Mouse (Mus musculus): ENCODE results near the gene Rai1. TPM values are rescaled to one million over a fixed set of nuclear protein-coding genes. Genes with fewer than 3 reads are reported as not detected.

Gene Rai1
- polyA plus RNA-seq, 1 experiment from 2014 or later = 31.0 TPM

DNA sequence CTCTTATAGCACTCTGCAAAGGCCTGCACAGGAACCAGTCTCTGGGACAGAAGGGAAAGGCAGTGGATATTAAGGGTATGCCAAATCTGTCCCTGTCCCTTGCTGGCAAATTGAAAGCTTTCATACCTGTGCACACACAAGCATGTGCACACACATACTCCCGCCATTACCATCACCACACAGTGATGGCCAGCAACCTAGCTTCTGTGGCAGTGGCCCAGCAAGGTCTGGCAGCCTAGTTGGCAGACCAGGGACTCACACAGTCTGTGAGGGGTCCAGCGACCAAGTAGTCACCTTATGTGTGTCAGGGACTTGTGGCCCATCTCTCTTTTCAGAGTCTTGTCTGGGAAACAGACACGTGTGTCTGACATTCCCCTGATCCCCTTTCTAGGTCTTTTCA, 106.3 kb downstream of the Rai1 start:
- Histone ChIP-seq H3K9me3 (no peaks in the 10 kb centered on the region), H3K27me3 (ENCODE audit: insufficient read depth, poor library complexity, severe bottlenecking) (no peaks in the 10 kb centered on the region), H3K36me3 (peaks cover 19% of the 10 kb centered on the region), H3K4me1 (replicated peaks) (peaks cover 83% of the 10 kb centered on the region), H3K4me3 (peak overlapping the region; percentile 58), H3K27ac (peak overlapping the region; percentile 91)
- DNase-seq (ENCODE audit: low spot score) = no peak
- WGBS = 58% methylated on average over 3 of the region's 3 CpGs

DNA sequence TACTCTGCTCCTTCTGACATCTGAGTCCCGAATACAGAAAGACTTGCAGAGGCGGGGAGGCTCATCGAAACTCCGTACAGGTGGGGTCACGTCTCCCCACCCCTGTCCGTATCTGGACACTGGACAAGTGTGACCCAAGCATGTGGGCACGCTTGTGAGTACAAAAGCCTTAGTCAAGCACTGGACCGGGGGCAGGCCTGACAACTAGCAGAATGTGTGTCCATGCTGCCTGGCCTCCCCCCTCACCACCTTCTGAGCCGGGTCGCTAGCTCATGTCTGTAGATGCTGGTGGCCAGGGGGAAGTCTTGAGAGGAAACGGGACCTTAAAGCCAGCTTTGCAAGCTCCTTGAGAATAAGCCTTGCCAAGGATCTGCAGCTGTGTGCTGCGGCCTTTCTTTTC, 106.9 kb downstream of the Rai1 start:
- Histone ChIP-seq H3K27me3 (ENCODE audit: insufficient read depth, poor library complexity, severe bottlenecking) (no peaks in the 10 kb centered on the region), H3K36me3 (peaks cover 13% of the 10 kb centered on the region), H3K4me1 (replicated peaks) (peaks cover 80% of the 10 kb centered on the region), H3K27ac (peak overlapping the region; percentile 91), H3K4me3 (0 out of 2 replicates have a peak overlapping the region, but pooled peaks have one; percentile 4), H3K9me3 (no peaks in the 10 kb centered on the region)
- no peak for DNase-seq (ENCODE audit: low spot score)
- WGBS = 57% methylated on average over 12 of the region's 12 CpGs

DNA sequence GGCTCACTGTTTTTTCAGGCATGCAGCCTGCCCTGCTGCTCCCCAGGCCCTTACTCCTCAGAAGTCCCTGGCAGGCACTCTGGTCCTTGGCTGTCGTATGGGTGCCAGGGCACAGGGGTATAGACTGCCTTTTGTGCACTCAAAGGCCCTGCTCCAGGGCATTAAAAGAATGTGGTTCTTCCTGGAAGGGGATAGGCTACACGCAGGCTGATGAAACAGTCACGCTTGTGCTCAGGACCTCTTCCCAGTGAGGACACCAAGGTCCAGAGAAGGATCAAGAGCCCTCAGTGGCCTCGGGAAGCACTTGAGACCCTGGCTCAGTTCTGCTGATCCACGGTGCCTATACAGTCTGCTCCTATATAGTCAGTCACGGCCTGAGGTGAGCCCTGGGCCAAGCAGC, 108.5 kb downstream of the Rai1 start:
- H3K27ac ChIP-seq = peak overlapping the region; percentile 91
- DNase-seq (ENCODE audit: low spot score) = no peak
- no peaks in the 10 kb centered on the region for H3K27me3 ChIP-seq (ENCODE audit: insufficient read depth, poor library complexity, severe bottlenecking)
- no peak overlapping the region for H3K4me3 ChIP-seq
- peaks cover 17% of the 10 kb centered on the region for H3K36me3 ChIP-seq
- peaks cover 68% of the 10 kb centered on the region for H3K4me1 ChIP-seq (replicated peaks)
- WGBS = 65% methylated on average over 6 of the region's 6 CpGs
- H3K9me3 ChIP-seq = no peaks in the 10 kb centered on the region

DNA sequence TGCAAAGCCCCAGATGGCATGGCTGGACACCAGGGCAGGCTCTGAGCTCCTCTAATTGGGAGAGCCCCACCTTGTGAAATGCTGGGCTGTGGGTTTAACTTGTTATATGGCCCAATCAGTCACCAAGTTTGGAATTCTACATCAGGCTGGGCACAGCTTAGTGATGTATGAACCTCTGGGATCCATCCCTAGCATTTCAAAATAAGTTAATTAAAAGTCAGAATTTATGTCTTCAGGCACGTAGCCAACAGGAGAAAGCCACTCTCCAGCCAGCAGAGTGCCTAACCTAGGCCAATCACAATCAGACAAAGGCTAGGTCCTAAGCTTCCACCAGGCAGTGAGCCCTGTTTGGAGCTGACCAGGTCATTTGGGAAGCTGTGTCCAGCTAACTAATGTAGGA, 111.9 kb downstream of the Rai1 start:
- no peak for DNase-seq (ENCODE audit: low spot score)
- Histone ChIP-seq H3K9me3 (no peaks in the 10 kb centered on the region), H3K27ac (no peak overlapping the region), H3K4me3 (no peak overlapping the region), H3K36me3 (peaks cover 25% of the 10 kb centered on the region), H3K27me3 (ENCODE audit: insufficient read depth, poor library complexity, severe bottlenecking) (peaks cover 4% of the 10 kb centered on the region; the same call in 1 of the 2 replicates), H3K4me1 (replicated peaks) (peaks cover 64% of the 10 kb centered on the region)
- 87% methylated on average over 1 of the region's 1 CpGs for WGBS

DNA sequence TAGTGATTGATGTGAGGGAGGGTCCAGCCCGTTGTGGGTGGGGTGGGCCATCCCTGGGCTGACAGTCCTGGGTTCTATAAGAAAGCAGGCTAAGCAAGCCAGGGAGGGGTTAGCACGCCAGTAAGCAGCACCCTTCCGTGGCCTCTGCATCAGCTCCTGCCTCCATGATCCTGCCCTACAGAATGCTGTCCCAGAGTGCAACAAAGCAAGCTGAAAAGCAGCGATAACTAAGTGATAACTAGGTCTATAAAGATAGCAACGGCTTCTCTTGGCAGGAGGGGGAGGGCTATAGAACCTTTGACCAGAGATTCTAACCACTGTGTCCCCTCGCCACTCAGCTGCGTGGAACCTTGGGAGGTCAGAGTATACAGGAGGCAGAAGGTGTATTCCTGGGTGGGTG, 112.7 kb downstream of the Rai1 start:
- Histone ChIP-seq H3K4me3 (no peak overlapping the region), H3K9me3 (no peaks in the 10 kb centered on the region), H3K36me3 (peaks cover 25% of the 10 kb centered on the region), H3K4me1 (replicated peaks) (peaks cover 61% of the 10 kb centered on the region), H3K27ac (peak overlapping the region; percentile 31; the same call in 1 of the 2 replicates), H3K27me3 (ENCODE audit: insufficient read depth, poor library complexity, severe bottlenecking) (peaks cover 6% of the 10 kb centered on the region; the same call in 1 of the 2 replicates)
- DNase-seq (ENCODE audit: low spot score) = no peak
- WGBS = 91% methylated on average over 7 of the region's 7 CpGs

DNA sequence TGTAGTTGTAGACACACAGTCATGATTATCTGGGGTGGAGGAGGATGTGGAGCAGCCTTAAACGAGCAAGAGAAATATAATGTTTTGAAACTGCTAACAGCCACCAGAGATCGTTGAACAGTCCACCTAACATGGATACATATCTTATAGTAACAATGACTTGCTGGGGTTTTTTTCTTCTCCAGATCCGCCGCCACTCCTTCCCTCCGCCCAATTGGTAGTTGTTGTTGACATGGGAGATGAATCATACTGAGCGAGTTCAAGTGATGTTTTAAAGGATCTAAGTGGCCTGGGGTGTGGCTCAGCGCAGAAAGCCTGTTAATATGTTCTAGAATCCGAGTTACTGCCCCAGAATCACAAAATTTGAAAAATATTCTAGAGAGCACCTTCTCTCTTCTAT, 114.8 kb downstream of the Rai1 start:
- H3K36me3 ChIP-seq = peaks cover 25% of the 10 kb centered on the region
- DNase-seq (ENCODE audit: low spot score) = no peak
- H3K27me3 ChIP-seq (ENCODE audit: insufficient read depth, poor library complexity, severe bottlenecking) = peaks cover 6% of the 10 kb centered on the region; the same call in 1 of the 2 replicates
- H3K4me3 ChIP-seq = peak overlapping the region; percentile 75
- H3K9me3 ChIP-seq = no peaks in the 10 kb centered on the region
- peaks cover 60% of the 10 kb centered on the region for H3K4me1 ChIP-seq (replicated peaks)
- 58% methylated on average over 8 of the region's 8 CpGs for WGBS
- H3K27ac ChIP-seq = peak overlapping the region; percentile 94

DNA sequence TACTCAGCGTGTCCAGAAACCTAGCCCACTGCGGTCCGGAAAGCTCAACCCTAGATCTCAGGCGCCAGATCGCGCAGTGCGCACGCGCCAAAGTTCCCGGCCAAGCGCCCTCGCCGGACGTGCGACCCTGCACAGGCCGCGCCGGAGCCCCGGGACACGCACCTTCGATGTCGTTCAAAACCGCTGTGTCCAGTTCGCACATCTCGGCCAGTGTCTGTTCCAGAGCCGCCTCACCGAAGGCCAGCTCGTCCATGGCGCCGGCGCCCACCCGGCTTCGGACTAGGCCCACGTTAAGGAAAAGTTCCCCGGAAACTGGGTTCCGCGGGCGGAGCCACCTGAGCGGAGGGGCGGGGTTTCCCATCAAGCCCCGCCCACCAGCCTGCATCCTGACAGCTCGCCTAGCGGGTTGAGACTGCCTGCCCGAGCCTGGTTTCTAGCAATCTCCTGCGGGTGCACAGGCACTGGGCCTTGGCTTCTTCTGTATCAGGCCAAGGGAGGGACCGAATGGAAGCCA, 115.5 kb downstream of the Rai1 start:
- peak; percentile 93 for DNase-seq (ENCODE audit: low spot score)
- peaks cover 66% of the 10 kb centered on the region for H3K4me1 ChIP-seq (replicated peaks)

DNA sequence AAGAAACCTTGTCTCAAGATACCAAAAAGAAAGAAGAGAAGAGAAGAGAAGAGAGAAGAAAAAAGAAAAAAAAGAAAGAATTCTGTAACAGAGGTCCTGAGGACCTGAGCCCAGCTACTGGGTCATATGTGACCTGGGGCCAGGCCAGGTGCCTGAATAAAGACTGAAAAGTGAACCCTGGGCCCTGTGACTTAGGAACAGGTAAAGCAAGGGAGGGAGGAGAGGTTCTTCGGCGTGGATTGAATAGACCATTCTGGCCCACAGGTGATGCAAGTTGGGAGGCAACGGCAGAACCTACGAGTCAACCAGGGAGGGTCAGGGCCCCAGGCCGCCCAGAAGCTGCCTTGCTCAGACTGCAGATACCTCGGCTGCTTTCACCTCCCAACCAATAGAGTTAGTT, 116.6 kb downstream of the Rai1 start:
- Histone ChIP-seq H3K27me3 (ENCODE audit: insufficient read depth, poor library complexity, severe bottlenecking) (peaks cover 6% of the 10 kb centered on the region; the same call in 1 of the 2 replicates), H3K27ac (0 out of 2 replicates have a peak overlapping the region, but pooled peaks have one; percentile 0), H3K4me1 (replicated peaks) (peaks cover 60% of the 10 kb centered on the region), H3K36me3 (peaks cover 21% of the 10 kb centered on the region), H3K9me3 (no peaks in the 10 kb centered on the region), H3K4me3 (no peak overlapping the region)
- WGBS = 87% methylated on average over 6 of the region's 6 CpGs
- DNase-seq (ENCODE audit: low spot score) = no peak

More for the DNA sequence above, 115.5 kb downstream of the Rai1 start:
- WGBS = 1% methylated on average over 46 of the region's 46 CpGs
- peaks cover 25% of the 10 kb centered on the region for H3K36me3 ChIP-seq
- H3K27me3 ChIP-seq (ENCODE audit: insufficient read depth, poor library complexity, severe bottlenecking) = peaks cover 6% of the 10 kb centered on the region; the same call in 1 of the 2 replicates
- H3K9me3 ChIP-seq = no peaks in the 10 kb centered on the region
- peak overlapping the region; percentile 75 for H3K4me3 ChIP-seq
- H3K27ac ChIP-seq = peak overlapping the region; percentile 94

DNA sequence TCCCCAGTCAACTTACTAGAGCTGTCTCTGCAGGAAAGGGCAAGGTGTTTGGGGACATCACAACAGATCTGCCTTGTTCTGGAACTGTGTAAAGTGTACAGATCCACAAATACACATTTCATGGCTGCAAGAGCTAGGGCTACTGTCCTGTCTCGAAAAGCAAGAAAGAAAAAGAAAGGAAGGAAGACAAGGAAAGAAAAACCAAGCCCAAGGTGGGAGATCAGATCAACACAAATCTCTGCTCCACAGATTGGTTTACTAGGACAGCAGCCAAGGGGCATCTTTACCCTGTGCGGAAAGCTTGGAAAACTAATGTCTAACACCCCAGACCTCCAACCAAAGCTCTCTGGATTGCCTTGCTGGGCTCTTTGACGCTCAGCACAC, 117.3 kb downstream of the Rai1 start:
- H3K36me3 ChIP-seq = peaks cover 20% of the 10 kb centered on the region
- 52% methylated on average over 3 of the region's 3 CpGs for WGBS
- no peak for DNase-seq (ENCODE audit: low spot score)
- H3K4me1 ChIP-seq (replicated peaks) = peaks cover 57% of the 10 kb centered on the region
- no peaks in the 10 kb centered on the region for H3K9me3 ChIP-seq
- H3K27me3 ChIP-seq (ENCODE audit: insufficient read depth, poor library complexity, severe bottlenecking) = peaks cover 6% of the 10 kb centered on the region; the same call in 1 of the 2 replicates
- peak overlapping the region; percentile 86 for H3K27ac ChIP-seq
- H3K4me3 ChIP-seq = peak overlapping the region; percentile 54

DNA sequence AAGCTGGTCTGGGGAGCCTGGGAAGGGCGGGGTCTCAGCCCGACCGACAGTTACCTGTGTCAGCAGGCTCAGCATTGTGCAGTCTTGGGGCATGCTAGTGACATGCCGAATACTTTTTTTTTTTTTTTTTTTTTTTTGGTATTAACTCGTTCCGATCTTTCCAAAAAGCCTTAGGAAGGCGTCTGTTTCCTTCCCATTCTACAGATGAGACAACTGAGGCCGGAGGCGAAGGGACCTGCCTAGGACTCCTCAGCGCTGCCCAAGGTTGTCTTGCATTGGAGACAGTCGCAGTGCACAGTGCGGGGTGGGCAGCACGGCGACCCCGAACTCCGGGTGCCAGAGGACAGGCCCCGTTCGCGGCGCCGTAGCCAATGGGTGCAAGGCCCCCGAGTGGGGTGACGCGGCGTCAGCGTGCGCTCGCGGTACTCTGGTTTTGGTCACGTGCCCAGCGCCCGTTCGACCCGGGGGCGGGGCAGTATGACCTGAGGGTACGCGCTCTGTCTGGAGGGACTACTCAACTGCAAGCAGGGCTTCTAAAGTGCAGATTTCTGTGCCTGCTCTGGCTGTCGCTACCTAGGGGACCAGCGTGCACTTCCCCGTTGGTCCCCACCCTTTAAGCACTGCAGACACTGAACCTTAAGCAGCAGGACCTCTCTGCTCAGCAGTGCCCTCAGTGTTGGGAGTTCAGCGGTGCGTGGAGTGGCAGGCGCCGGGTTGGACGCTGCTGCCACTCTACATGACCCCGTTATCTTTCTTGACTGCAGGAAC, 117.8 kb downstream of the Rai1 start, which contains the start of gene Srebf1:
TSS of gene Srebf1 (minus strand) at position 113 of the 768 bp plus-strand sequence.
- Histone ChIP-seq H3K36me3 (peaks cover 14% of the 10 kb centered on the region), H3K4me3 (peak within 1 kb of the TSS; percentile 54), H3K4me1 (replicated peaks) (peaks cover 54% of the 10 kb centered on the region), H3K27me3 (ENCODE audit: insufficient read depth, poor library complexity, severe bottlenecking) (peaks cover 6% of the 10 kb centered on the region; the same call in 1 of the 2 replicates), H3K27ac (peak within 1 kb of the TSS; percentile 86), H3K9me3 (no peaks in the 10 kb centered on the region)
- WGBS = 5% methylated on average over 46 of the region's 46 CpGs
- DNase-seq (ENCODE audit: low spot score) = peak; percentile 82

DNA sequence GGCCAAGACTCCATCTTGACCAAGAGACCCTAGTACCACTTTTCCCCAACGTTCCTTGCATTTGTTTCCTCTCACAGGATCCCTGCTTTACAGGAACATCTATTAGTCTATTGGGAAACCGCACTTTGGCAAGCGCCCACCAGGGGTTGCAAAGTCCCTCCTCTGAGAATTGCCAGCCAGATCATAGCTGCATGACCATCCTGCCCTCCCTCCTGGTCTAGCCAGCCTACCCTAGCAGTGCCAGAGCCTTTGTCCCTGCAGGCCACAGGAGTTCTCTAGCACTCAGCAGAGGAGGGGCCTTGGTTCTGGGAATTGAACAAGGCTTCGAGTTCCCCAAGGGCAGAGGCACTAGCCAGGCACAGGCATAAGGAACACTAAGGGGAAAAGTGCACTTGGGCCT, 119.9 kb downstream of the Rai1 start:
- DNase-seq (ENCODE audit: low spot score) = no peak
- Histone ChIP-seq H3K36me3 (no peaks in the 10 kb centered on the region; the same call in 1 of the 2 replicates), H3K4me3 (no peak overlapping the region), H3K27me3 (ENCODE audit: insufficient read depth, poor library complexity, severe bottlenecking) (peaks cover 6% of the 10 kb centered on the region; the same call in 1 of the 2 replicates), H3K4me1 (replicated peaks) (peaks cover 51% of the 10 kb centered on the region), H3K9me3 (no peaks in the 10 kb centered on the region), H3K27ac (peak overlapping the region; percentile 53; the same call in 1 of the 2 replicates)
- 58% methylated on average over 4 of the region's 4 CpGs for WGBS

DNA sequence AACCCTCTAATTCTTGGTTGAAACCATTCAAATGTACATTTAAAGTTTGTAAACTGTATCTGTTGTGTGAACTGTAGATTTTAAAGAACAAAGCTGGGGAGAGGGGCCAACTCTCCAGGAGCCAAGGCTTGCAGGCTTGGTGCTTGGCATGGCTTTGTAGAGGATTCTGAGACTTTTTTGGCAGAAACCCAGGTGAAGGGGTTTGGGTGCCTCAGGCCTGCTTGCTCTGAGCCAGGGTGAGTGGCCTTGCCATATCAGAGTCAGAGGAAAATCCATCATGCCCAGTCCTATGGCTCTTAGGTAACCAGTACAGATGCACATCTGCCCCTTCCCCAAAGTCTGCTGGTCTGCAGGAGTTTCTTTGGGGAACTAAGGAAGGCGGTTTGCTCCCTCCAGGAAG, 121.1 kb downstream of the Rai1 start:
- Histone ChIP-seq H3K9me3 (no peaks in the 10 kb centered on the region), H3K36me3 (no peaks in the 10 kb centered on the region; the same call in 1 of the 2 replicates), H3K27ac (no peak overlapping the region), H3K4me1 (replicated peaks) (peaks cover 52% of the 10 kb centered on the region), H3K27me3 (ENCODE audit: insufficient read depth, poor library complexity, severe bottlenecking) (peaks cover 6% of the 10 kb centered on the region; the same call in 1 of the 2 replicates), H3K4me3 (no peak overlapping the region)
- no peak for DNase-seq (ENCODE audit: low spot score)
- WGBS = 59% methylated on average over 1 of the region's 1 CpGs

DNA sequence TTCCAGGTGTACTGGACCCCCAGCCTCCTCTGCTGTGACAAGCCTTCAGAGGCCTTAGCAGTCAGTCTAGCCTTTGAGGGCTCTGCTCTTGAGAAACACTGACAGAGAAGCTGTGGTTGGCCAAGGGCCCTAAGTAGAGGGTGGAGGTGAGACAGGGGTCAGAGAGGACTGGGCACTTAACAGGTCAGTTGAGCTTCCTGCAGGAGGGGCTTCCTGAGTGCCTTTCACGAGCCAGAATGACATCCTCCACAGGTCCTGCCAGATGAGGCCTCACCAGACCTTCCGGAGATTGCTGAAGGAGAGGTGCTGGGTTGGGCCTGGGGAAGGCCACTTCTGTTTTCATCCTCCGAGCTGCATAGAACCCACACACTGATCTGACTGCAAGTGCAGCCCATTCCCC, 123.7 kb downstream of the Rai1 start:
- Histone ChIP-seq H3K27ac (peak overlapping the region; percentile 46; the same call in 1 of the 2 replicates), H3K4me3 (no peak overlapping the region), H3K36me3 (no peaks in the 10 kb centered on the region; the same call in 1 of the 2 replicates), H3K9me3 (no peaks in the 10 kb centered on the region), H3K4me1 (replicated peaks) (peaks cover 56% of the 10 kb centered on the region), H3K27me3 (ENCODE audit: insufficient read depth, poor library complexity, severe bottlenecking) (no peaks in the 10 kb centered on the region)
- DNase-seq (ENCODE audit: low spot score) = no peak
- WGBS = 77% methylated on average over 3 of the region's 3 CpGs
